Mouse (Mus musculus): Measurements from ENCODE around the gene Rerg. TPM values are rescaled to one million over a fixed set of nuclear protein-coding genes. Genes with fewer than 3 reads are reported as not detected.

Rerg gene
- polyA plus RNA-seq, 1 experiment from 2014 or later = 5.7 TPM

DNA sequence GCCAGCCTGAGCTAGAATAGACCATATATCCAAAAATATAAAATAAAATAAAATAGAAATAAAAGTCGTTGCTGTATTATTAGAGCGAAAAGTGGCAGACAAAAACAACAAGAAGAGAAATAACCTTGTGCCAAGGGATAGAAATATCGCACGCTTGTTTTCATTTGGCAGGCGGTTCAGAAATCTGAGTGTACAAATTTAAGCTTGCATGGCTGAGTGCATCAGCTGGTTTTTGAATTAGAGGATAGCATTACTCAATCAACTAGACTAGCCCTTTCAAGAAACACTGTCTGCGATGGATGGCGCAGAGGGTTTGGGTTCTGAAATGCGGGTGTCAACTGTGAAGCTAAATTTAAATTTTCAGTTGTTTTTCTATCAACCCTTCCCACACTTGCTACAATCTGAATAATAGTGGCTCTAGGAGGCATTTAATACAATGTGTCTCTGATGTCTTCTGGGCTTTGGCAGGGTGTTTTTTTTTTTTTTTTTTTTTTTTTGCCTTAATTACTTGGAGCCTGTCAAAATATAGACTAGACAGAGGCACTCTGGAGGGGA lies 10.8 kb downstream of the Rerg start:
- H3K4me3 ChIP-seq = no peak overlapping the region
- no peaks in the 10 kb centered on the region for H3K36me3 ChIP-seq (replicated peaks)
- H3K27ac ChIP-seq = no peak overlapping the region
- no peaks in the 10 kb centered on the region for H3K9me3 ChIP-seq
- H3K4me1 ChIP-seq = no peaks in the 10 kb centered on the region
- H3K4me2 ChIP-seq = no peak overlapping the region
- H3K27me3 ChIP-seq (replicated peaks) = no peaks in the 10 kb centered on the region
- 84% methylated on average over 8 of the region's 8 CpGs for WGBS
- no peak overlapping the region for H3K9ac ChIP-seq
- no peak for ATAC-seq (replicated peaks)

DNA sequence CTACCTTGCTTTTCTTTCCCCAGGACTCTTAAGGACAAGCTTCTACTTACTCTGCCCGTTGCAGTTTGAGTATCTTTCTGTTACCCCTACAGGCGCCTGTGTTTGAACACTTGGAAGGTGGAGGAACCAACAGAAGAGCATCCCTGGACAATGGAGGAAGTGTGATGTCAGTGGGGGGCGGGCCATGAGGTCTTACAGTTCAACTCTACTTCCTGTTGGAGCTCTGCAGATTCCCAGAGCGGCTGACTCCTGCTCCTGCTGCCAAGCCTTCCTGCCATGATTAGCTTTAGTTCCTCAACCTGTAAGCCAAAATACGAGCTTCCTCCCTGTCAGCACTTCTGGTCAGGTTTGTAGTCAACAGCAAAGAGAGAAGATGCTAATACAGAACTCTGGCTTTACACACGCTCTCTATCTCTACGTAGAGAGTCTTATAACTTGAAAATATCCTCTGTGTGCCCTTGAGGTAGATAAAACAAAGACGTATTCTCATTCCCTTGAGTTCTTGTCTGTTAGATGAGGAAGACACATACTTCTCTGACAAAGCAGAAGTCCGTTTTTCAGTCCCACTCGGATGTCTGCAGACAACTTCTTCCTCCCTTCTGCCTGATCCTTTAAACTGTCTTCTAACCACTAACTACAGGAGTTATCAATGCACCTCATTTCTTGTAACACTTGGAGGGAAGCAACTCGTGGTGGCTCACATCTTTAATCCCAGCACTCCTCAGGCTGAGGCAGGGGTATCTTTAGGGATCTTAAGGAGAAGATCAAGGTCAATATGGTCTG lies 13.7 kb downstream of the Rerg start:
- Histone ChIP-seq H3K9ac (no peak overlapping the region), H3K9me3 (no peaks in the 10 kb centered on the region), H3K27ac (no peak overlapping the region), H3K4me1 (no peaks in the 10 kb centered on the region), H3K4me3 (no peak overlapping the region), H3K27me3 (replicated peaks) (no peaks in the 10 kb centered on the region), H3K36me3 (replicated peaks) (no peaks in the 10 kb centered on the region), H3K4me2 (no peak overlapping the region)
- WGBS = 79% methylated on average over 11 of the region's 11 CpGs
- no peak for ATAC-seq (replicated peaks)

DNA sequence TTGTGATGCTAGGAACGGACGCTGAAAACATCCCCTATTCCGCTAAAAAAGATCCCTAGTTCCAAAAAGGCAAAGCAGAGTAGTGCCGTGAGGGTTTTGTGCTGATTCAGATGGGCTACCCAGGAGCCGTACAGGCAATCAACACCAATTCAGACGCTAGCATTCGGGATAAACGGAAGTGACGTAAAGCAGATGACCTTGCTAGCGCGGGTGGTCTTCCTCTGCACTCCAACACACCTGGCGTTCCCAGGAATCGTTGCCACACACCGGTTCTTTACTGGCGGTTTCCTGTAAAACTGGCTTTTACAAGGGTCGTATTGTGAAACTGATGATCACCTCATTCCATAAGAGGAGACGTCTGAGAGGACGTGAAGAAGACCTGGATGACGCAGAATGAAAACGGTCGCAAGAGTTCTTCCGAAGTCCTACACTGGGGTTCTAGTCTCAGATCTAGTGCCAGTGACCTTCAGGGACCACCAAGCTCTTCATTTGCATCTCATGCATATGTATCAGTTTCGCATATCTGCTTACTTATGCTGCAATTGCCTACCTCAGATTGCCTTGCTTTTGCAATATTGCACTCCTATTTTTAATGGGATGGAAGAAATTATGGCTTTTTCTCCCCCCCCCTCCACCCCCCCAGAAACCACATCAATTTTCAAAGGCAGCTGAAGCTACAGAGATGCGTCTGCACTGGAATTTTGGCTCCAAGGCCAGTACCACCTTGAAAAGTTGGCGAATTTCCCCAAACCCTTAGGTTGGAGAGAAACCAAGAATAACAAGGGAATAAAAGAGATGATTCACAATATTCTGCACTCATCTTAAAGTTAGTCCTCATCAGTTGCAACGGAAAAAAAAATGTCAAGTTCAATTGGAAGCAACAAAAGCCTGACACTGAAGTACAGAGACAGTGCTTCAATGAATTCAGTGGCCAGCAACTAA lies 14.8 kb downstream of the Rerg start:
- Histone ChIP-seq H3K4me1 (no peaks in the 10 kb centered on the region), H3K27ac (no peak overlapping the region), H3K27me3 (replicated peaks) (no peaks in the 10 kb centered on the region), H3K4me3 (no peak overlapping the region), H3K9ac (no peak overlapping the region), H3K4me2 (no peak overlapping the region), H3K36me3 (replicated peaks) (no peaks in the 10 kb centered on the region), H3K9me3 (no peaks in the 10 kb centered on the region)
- 69% methylated on average over 26 of the region's 26 CpGs for WGBS
- no peak for ATAC-seq (replicated peaks)

DNA sequence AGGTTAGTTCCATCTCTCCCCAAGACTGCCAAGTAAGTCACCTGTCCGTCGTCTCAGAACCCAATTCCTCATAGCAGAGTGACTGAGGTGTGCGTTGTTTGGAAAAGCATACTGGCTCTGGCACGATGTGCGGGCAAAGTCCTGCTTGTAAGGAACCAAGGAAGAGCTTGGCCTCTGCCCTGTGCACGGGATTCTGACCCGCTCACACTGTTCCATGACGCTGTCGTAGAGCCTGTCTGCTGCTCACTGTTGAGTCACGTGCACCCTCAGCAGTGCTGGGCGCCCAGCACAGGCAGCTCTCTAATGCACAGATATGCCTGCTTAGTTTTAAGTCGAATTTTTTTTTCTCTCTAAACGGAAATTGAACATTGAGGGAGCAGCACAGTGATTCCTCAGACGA lies 17.3 kb downstream of the Rerg start:
- no peak overlapping the region for H3K4me2 ChIP-seq
- 87% methylated on average over 14 of the region's 14 CpGs for WGBS
- H3K9me3 ChIP-seq = no peaks in the 10 kb centered on the region

DNA sequence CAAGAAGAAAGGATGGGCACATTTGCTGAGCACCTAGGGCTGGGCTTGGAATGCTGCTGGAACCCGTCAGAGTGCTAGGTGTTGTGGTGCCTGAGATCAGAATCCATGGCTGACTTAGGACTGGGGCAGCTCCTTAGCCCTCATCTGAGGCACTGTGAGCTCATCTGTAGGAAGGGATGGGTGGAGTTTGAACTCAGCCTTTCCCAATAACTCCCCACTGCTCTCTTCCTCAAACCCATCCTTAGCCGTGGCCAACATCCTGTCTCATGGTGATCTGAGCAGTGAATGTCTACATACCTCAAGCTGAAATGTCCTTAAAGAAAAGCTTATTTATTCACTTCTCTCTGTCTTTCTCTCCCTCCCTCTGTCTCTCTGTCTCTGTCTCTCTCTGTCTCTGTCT lies 19.3 kb downstream of the Rerg start:
- no peaks in the 10 kb centered on the region for H3K9me3 ChIP-seq
- no peak overlapping the region for H3K4me2 ChIP-seq
- H3K27me3 ChIP-seq (replicated peaks) = no peaks in the 10 kb centered on the region
- no peak overlapping the region for H3K4me3 ChIP-seq
- WGBS = 97% methylated on average over 2 of the region's 2 CpGs
- H3K36me3 ChIP-seq (replicated peaks) = no peaks in the 10 kb centered on the region
- no peak overlapping the region for H3K9ac ChIP-seq
- no peaks in the 10 kb centered on the region for H3K4me1 ChIP-seq
- ATAC-seq (replicated peaks) = no peak
- no peak overlapping the region for H3K27ac ChIP-seq

More for the DNA sequence above, 17.3 kb downstream of the Rerg start:
- Histone ChIP-seq H3K9ac (no peak overlapping the region), H3K4me3 (no peak overlapping the region), H3K36me3 (replicated peaks) (no peaks in the 10 kb centered on the region), H3K27ac (no peak overlapping the region), H3K4me1 (no peaks in the 10 kb centered on the region), H3K27me3 (replicated peaks) (no peaks in the 10 kb centered on the region)
- ATAC-seq (replicated peaks) = no peak

DNA sequence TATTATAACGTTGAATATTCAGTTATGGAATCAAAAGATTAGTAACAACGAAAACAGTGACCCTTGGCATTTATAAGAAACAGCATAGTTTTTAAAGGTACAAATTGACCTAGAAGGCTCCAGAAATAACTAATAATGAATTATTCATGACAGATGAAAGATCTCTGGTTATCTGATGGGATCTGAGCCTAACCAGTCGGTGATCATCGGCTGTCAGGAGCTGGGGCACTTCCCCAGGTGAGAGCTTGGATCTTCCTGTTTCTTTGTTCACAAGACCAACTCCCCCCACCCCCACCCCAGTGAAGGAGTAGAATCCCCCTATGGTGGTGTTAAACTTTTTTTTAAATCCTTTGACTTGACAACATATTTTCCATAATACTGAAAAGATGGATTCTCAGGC lies 20.5 kb downstream of the Rerg start:
- Histone ChIP-seq H3K9me3 (no peaks in the 10 kb centered on the region), H3K9ac (no peak overlapping the region), H3K27me3 (replicated peaks) (no peaks in the 10 kb centered on the region), H3K4me1 (0 out of 2 replicates have a peak, but pooled peaks cover 2% of the 10 kb centered on the region), H3K4me3 (no peak overlapping the region), H3K4me2 (no peak overlapping the region), H3K36me3 (replicated peaks) (no peaks in the 10 kb centered on the region), H3K27ac (no peak overlapping the region)
- 72% methylated on average over 4 of the region's 4 CpGs for WGBS
- ATAC-seq (replicated peaks) = no peak

DNA sequence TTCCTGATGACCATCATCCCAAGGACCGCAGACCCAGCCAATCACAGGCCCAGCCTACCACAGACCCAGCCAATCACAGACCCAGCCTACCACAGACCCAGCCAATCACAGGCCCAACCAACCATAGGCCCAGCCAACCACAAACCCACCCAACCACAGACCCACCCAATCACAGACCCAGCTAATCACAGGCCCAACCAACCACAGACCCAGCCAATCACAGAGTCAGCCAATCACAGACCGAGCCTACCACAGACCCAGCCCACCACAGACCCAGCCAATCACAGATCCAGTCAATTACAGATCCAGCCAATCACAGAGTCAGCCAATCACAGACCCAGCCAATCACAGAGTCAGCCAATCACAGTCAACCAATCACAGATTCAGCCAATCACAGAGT lies 23.4 kb downstream of the Rerg start:
- Histone ChIP-seq H3K4me1 (0 out of 2 replicates have a peak, but pooled peaks cover 2% of the 10 kb centered on the region), H3K4me2 (no peak overlapping the region), H3K4me3 (no peak overlapping the region), H3K9me3 (no peaks in the 10 kb centered on the region), H3K27ac (no peak overlapping the region), H3K27me3 (replicated peaks) (no peaks in the 10 kb centered on the region), H3K36me3 (replicated peaks) (no peaks in the 10 kb centered on the region), H3K9ac (no peak overlapping the region)
- WGBS = 86% methylated on average over 2 of the region's 2 CpGs
- no peak for ATAC-seq (replicated peaks)

DNA sequence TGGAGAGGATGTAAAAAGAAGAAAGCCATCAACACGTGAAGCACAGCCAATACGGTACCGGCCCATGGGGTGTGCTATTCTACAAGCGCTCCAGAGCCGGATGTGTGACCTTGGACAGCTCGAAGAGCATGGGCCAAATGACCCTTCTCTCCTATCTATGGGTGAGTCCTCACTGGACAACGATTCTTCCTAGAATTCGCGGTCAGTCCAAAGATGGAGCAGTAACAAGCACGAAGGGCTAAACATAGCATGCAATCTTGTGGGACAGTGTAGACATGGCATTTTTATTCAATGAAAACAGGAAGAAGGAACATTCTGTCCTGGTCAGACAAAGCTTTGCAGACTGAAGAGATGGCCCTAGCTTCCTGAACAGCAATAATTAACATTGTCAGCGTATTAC lies 24.7 kb downstream of the Rerg start:
- Histone ChIP-seq H3K9ac (no peak overlapping the region), H3K27me3 (replicated peaks) (no peaks in the 10 kb centered on the region), H3K4me3 (no peak overlapping the region), H3K4me1 (0 out of 2 replicates have a peak, but pooled peaks cover 2% of the 10 kb centered on the region), H3K36me3 (replicated peaks) (no peaks in the 10 kb centered on the region), H3K9me3 (no peaks in the 10 kb centered on the region), H3K4me2 (no peak overlapping the region), H3K27ac (no peak overlapping the region)
- 93% methylated on average over 11 of the region's 11 CpGs for WGBS
- no peak for ATAC-seq (replicated peaks)

DNA sequence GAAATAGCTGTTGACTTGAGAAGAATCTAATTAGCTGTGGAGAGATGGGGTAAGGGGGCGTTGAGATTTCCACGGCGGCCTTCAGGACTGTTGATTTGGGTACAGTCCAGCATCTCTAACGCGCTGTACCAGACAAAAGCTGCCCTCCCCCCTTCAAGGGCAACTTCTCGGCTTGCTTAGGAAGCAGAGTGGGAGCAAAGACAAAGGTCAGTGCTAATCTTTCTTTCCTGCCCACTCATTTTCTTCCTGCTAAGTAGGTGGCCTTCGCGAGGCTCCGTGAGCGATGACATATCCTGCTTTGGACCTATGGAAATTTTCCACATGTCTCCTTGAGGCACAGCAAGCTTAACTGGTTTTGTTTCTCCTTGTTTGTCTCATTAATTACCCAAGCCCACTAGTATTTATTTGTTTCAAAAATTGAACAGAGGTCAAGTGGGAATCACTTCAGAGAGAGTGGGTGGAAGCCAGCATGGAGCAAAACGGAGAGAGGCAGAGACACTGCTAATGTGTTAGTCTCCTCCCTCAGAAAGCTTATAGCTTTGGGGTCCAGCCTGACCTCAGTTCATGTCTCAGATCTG lies 25.2 kb downstream of the Rerg start:
- Histone ChIP-seq H3K9me3 (no peaks in the 10 kb centered on the region), H3K4me1 (0 out of 2 replicates have a peak, but pooled peaks cover 2% of the 10 kb centered on the region), H3K4me2 (no peak overlapping the region), H3K9ac (no peak overlapping the region), H3K4me3 (no peak overlapping the region), H3K27me3 (replicated peaks) (no peaks in the 10 kb centered on the region), H3K27ac (no peak overlapping the region), H3K36me3 (replicated peaks) (no peaks in the 10 kb centered on the region)
- 41% methylated on average over 11 of the region's 11 CpGs for WGBS
- ATAC-seq (replicated peaks) = no peak

DNA sequence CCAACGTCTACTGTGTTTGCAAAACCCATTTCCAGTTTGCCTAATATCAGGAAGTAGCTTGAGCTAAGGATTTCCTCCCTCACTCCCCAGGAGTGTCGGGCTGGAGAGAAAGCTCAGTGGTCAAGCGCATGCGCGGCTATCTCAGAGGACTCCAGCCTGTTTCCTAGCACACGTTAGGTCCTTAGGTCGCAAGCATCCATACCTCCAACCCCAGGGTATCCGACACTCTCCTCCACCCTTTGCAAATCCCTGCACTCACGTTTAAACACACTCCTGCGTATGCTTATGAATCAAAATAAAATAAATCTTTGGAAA lies 25.8 kb downstream of the Rerg start:
- no peak overlapping the region for H3K4me3 ChIP-seq
- H3K9me3 ChIP-seq = no peaks in the 10 kb centered on the region
- no peak overlapping the region for H3K27ac ChIP-seq
- 90% methylated on average over 10 of the region's 10 CpGs for WGBS
- H3K4me2 ChIP-seq = no peak overlapping the region
- no peaks in the 10 kb centered on the region for H3K36me3 ChIP-seq (replicated peaks)
- H3K27me3 ChIP-seq (replicated peaks) = no peaks in the 10 kb centered on the region
- H3K4me1 ChIP-seq = 0 out of 2 replicates have a peak, but pooled peaks cover 2% of the 10 kb centered on the region
- ATAC-seq (replicated peaks) = no peak
- H3K9ac ChIP-seq = no peak overlapping the region

DNA sequence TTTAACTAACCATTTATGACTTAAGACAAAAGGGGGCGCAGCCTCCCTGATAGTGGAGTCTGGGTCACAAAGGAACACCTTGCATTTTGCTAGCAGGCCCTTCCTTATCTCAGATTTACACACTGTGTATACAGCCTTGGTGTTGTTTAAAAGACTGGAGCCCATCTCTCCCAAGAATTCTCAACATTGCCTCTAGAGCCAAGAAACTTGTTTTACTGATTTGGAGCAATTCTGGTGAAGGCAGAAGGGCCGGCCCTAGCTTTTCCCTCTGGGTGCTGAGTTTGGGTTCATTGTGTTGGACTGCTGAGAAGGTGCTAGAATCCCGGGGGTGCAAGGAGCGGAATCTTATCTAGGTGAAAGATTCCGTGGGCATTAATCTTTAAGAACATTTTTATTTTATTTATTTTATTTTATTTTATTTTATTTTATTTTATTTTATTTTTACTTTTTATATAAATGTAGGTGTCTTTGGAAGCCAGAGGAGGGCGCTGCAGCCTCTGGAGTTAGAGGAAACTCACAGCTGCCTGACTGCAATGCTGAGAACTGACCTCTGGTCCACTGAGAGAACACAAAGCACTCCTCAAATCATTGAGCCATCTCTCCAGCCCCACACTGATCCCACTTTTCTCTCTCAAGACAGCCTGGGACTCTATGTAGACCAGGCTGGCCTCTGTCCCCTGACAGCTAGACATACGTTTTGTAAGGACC lies 26.3 kb downstream of the Rerg start:
- H3K27me3 ChIP-seq (replicated peaks) = no peaks in the 10 kb centered on the region
- ATAC-seq (replicated peaks) = no peak
- H3K36me3 ChIP-seq (replicated peaks) = no peaks in the 10 kb centered on the region
- no peak overlapping the region for H3K27ac ChIP-seq
- H3K9me3 ChIP-seq = no peaks in the 10 kb centered on the region
- H3K4me2 ChIP-seq = no peak overlapping the region
- 0 out of 2 replicates have a peak, but pooled peaks cover 2% of the 10 kb centered on the region for H3K4me1 ChIP-seq
- WGBS = 86% methylated on average over 7 of the region's 7 CpGs
- H3K4me3 ChIP-seq = no peak overlapping the region
- no peak overlapping the region for H3K9ac ChIP-seq
